ENCODE assay signal across 16 mouse cellular contexts in the genomic region with DNA sequence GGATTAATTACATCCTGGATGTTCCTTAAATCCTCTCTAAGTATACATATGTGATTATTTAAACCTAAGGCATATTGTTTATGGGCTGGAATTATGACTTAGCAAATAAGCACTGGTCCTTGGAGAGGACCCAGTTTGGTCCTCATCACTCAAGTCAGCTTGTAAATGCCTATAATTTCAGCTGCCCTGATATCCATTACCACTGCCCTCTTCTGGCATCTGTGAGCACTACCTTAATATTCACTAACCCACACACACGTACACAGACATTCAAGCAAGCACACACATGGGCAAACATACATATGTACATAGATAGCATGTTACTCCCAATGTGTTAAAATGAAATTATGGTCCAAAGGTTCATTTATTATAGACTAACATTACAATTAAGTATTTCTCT.
A peak's percentile ranks its signal among the peaks of the same experiment; 100 is the strongest.
DNase-seq lines count a peak whose midpoint lies in the region; ATAC-seq and TF ChIP-seq lines count a peak whose summit lies in the region.
"Had no signal": no experiment of that assay in that cellular context is flagged by ENCODE, and none has a peak within 500 bp of the region (broad histone marks: within the 10 kb centered on the region; RNA-seq: fewer than 3 reads in every experiment).

No protein-coding gene starts in this region.

- DNase-seq in adrenal gland, postnatal 10 days: peak; percentile 3
- DNase-seq in adrenal gland, postnatal 36 days: no peak
- DNase-seq in hindbrain, postnatal 0 days (ENCODE audit: low spot score): peak; percentile 5
- peak; percentile 8 for DNase-seq in midbrain, postnatal 0 days (ENCODE audit: low spot score)
- DNase-seq in stomach, postnatal 0 days (ENCODE audit: low spot score): no peak
- DNase-seq in adrenal gland, postnatal 25 days: no peak
- DNase-seq: adrenal gland, adult 8-10 months; cerebellum, adult 9-11 months; heart, adult 2 months; kidney, adult 9 months; thymus, postnatal 14 days had no signal

- H3K27ac ChIP-seq in hindbrain, postnatal 0 days: no peak overlapping the region
- H3K27ac ChIP-seq in hindbrain, embryonic 13.5 days: no peak overlapping the region
- no peak overlapping the region for H3K27ac ChIP-seq in midbrain, postnatal 0 days (ENCODE audit: low read depth, low read length)
- H3K27ac ChIP-seq in midbrain, embryonic 13.5 days: no peak overlapping the region
- H3K27ac ChIP-seq in stomach, postnatal 0 days (replicated peaks): no peak overlapping the region
- H3K27ac ChIP-seq: embryonic facial prominence, embryonic 12.5 days; heart, adult 2 months; hindbrain, embryonic 14.5 days; limb, embryonic 13.5 days had no signal

- no peaks in the 10 kb centered on the region for H3K36me3 ChIP-seq in hindbrain, postnatal 0 days (ENCODE audit: insufficient read depth, low read length)
- H3K36me3 ChIP-seq in hindbrain, embryonic 13.5 days: no peaks in the 10 kb centered on the region
- H3K36me3 ChIP-seq in midbrain, postnatal 0 days (ENCODE audit: insufficient read depth, low read length): no peaks in the 10 kb centered on the region
- H3K36me3 ChIP-seq in midbrain, embryonic 13.5 days: no peaks in the 10 kb centered on the region
- no peaks in the 10 kb centered on the region for H3K36me3 ChIP-seq in stomach, postnatal 0 days (ENCODE audit: control insufficient read depth, insufficient read depth, low read length)
- H3K36me3 ChIP-seq: embryonic facial prominence, embryonic 12.5 days; limb, embryonic 13.5 days had no signal

- H3K4me2 ChIP-seq in hindbrain, postnatal 0 days (ENCODE audit: low read depth, low read length): no peak overlapping the region
- H3K4me2 ChIP-seq in hindbrain, embryonic 13.5 days: no peak overlapping the region
- H3K4me2 ChIP-seq in midbrain, postnatal 0 days (ENCODE audit: low read depth, low read length, poor library complexity, severe bottlenecking): no peak overlapping the region
- no peak overlapping the region for H3K4me2 ChIP-seq in midbrain, embryonic 13.5 days (replicated peaks)
- no peak overlapping the region for H3K4me2 ChIP-seq in stomach, postnatal 0 days (replicated peaks; ENCODE audit: low read depth)
- H3K4me2 ChIP-seq: embryonic facial prominence, embryonic 12.5 days; hindbrain, embryonic 14.5 days; limb, embryonic 13.5 days had no signal

- no peaks in the 10 kb centered on the region for H3K27me3 ChIP-seq in hindbrain, postnatal 0 days (ENCODE audit: insufficient read depth, low read length)
- H3K27me3 ChIP-seq in hindbrain, embryonic 13.5 days: no peaks in the 10 kb centered on the region
- H3K27me3 ChIP-seq in midbrain, postnatal 0 days (ENCODE audit: insufficient read depth, low read length): no peaks in the 10 kb centered on the region
- H3K27me3 ChIP-seq in midbrain, embryonic 13.5 days: no peaks in the 10 kb centered on the region
- no peaks in the 10 kb centered on the region for H3K27me3 ChIP-seq in stomach, postnatal 0 days (ENCODE audit: control insufficient read depth, insufficient read depth, low read length)
- H3K27me3 ChIP-seq: embryonic facial prominence, embryonic 12.5 days; limb, embryonic 13.5 days had no signal

- no peaks in the 10 kb centered on the region for H3K9me3 ChIP-seq in hindbrain, postnatal 0 days (ENCODE audit: low read length)
- no peaks in the 10 kb centered on the region for H3K9me3 ChIP-seq in hindbrain, embryonic 13.5 days
- no peaks in the 10 kb centered on the region for H3K9me3 ChIP-seq in midbrain, postnatal 0 days (ENCODE audit: low read length)
- H3K9me3 ChIP-seq in midbrain, embryonic 13.5 days: no peaks in the 10 kb centered on the region
- no peaks in the 10 kb centered on the region for H3K9me3 ChIP-seq in stomach, postnatal 0 days (ENCODE audit: control insufficient read depth, low read length)
- H3K9me3 ChIP-seq: embryonic facial prominence, embryonic 12.5 days; limb, embryonic 13.5 days had no signal

- H3K4me3 ChIP-seq in hindbrain, postnatal 0 days (ENCODE audit: low read length): no peak overlapping the region
- H3K4me3 ChIP-seq in hindbrain, embryonic 13.5 days: no peak overlapping the region
- H3K4me3 ChIP-seq in midbrain, postnatal 0 days (ENCODE audit: low read depth, low read length): no peak overlapping the region
- H3K4me3 ChIP-seq in midbrain, embryonic 13.5 days (replicated peaks): no peak overlapping the region
- no peak overlapping the region for H3K4me3 ChIP-seq in stomach, postnatal 0 days (ENCODE audit: low read depth, low read length)
- H3K4me3 ChIP-seq: embryonic facial prominence, embryonic 12.5 days; heart, adult 2 months; limb, embryonic 13.5 days had no signal

- TF ChIP-seq CTCF in hindbrain, postnatal 0 days (IDR thresholded peaks at IDR 0.05; ENCODE audit: low read depth): peak; percentile 47
- TF ChIP-seq CTCF in midbrain, postnatal 0 days (IDR thresholded peaks at IDR 0.05): peak; percentile 43
- TF ChIP-seq CTCF in stomach, postnatal 0 days (IDR thresholded peaks at IDR 0.05; ENCODE audit: low read depth): peak; percentile 43

- ATAC-seq in hindbrain, postnatal 0 days: no peak
- no peak for ATAC-seq in hindbrain, embryonic 13.5 days (ENCODE audit: low FRiP score)
- no peak for ATAC-seq in midbrain, postnatal 0 days (ENCODE audit: low FRiP score)
- ATAC-seq in midbrain, embryonic 13.5 days: no peak
- no peak for ATAC-seq in stomach, postnatal 0 days (ENCODE audit: low FRiP score, low TSS enrichment)

- TF ChIP-seq EP300 in stomach, postnatal 0 days (optimal IDR thresholded peaks at IDR 0.05): no peak

- H3K4me1 ChIP-seq in hindbrain, postnatal 0 days (ENCODE audit: insufficient read depth, low read length): no peaks in the 10 kb centered on the region
- H3K4me1 ChIP-seq in hindbrain, embryonic 13.5 days (replicated peaks): 0 out of 2 replicates have a peak, but pooled peaks cover 3% of the 10 kb centered on the region
- no peaks in the 10 kb centered on the region for H3K4me1 ChIP-seq in midbrain, postnatal 0 days (ENCODE audit: insufficient read depth, low read length)
- H3K4me1 ChIP-seq in midbrain, embryonic 13.5 days (replicated peaks): no peaks in the 10 kb centered on the region
- H3K4me1 ChIP-seq in stomach, postnatal 0 days (replicated peaks; ENCODE audit: control insufficient read depth, insufficient read depth): no peaks in the 10 kb centered on the region
- H3K4me1 ChIP-seq: embryonic facial prominence, embryonic 12.5 days; limb, embryonic 13.5 days had no signal

- no peak overlapping the region for H3K9ac ChIP-seq in hindbrain, postnatal 0 days (replicated peaks; ENCODE audit: low read length)
- no peak overlapping the region for H3K9ac ChIP-seq in hindbrain, embryonic 13.5 days
- H3K9ac ChIP-seq in midbrain, postnatal 0 days (replicated peaks; ENCODE audit: low read length, poor library complexity, severe bottlenecking): no peak overlapping the region
- H3K9ac ChIP-seq in midbrain, embryonic 13.5 days (replicated peaks): no peak overlapping the region
- H3K9ac ChIP-seq in stomach, postnatal 0 days (ENCODE audit: low read length): no peak overlapping the region
- H3K9ac ChIP-seq: embryonic facial prominence, embryonic 12.5 days; hindbrain, embryonic 14.5 days; limb, embryonic 13.5 days had no signal

- WGBS in hindbrain, postnatal 0 days: 59% methylated on average over 1 of the region's 1 CpGs
- 43% methylated on average over 1 of the region's 1 CpGs for whole genome bisulfite sequencing in hindbrain, embryonic 13.5 days
- WGBS in midbrain, postnatal 0 days: 62% methylated on average over 1 of the region's 1 CpGs
- WGBS in midbrain, embryonic 13.5 days: 34% methylated on average over 1 of the region's 1 CpGs
- WGBS in stomach, postnatal 0 days: 43% methylated on average over 1 of the region's 1 CpGs

Comparison
In these comparisons a context has a peak if more than half of its experiments do, and no peak if none do; other contexts are left out.
1. DNase-seq: peak in adrenal gland, postnatal 10 days (single experiment), hindbrain, postnatal 0 days (single experiment) and midbrain, postnatal 0 days (single experiment); none in adrenal gland, postnatal 36 days (0 of 2), stomach, postnatal 0 days (single experiment) and adrenal gland, postnatal 25 days (single experiment).
2. Peak in every context shown above with its lines, with median percentiles within 50 percentile points of each other: CTCF ChIP-seq.